Mouse (Mus musculus): ENCODE measurements at regions not wholly inside any gene's neighbourhood (a gene's known extent, or its start where the extent isn't known, plus 50 kb on each side); places are given as distances from the start of the nearest gene placed in this dataset.

DNA sequence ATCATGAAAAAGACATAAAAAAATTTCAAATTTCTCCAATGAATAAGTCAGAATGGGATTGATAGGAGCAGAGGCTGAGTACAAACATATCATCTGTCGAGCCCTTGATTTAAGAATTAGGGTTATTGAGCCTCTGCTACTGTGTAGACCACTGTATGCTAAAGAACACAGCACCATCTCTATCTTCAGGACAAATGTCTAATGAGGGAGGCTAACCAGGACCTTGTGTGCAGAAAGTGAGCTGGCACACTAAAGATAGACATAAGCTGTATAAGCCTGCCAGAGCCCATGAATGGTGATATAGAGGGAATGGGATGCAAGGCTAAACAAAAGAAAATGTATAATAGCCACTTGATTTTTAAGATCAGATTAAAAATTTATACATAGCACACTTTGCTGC, 502.2 kb upstream of the Luzp2 start:
- no peak for DNase-seq (ENCODE audit: low read depth, low spot score)

DNA sequence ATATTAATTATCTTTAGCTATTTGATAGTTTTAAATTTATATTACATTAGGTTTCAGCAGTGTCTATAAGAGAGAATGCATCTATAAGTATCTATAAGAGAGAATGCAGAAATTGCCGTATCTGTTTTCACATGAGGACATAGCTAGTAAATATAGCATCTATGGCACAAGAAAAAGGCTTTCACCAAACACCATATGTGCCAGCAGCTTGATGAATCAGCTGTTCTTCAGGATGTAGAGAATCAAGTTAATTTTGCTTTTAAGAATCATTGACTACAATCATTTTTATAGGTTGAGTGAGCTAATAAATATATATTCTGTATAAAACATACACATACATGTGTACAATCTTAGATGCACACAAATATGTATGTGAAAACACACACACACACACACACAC, 500.4 kb upstream of the Luzp2 start:
- peak; percentile 23 for DNase-seq (ENCODE audit: low read depth, low spot score)

DNA sequence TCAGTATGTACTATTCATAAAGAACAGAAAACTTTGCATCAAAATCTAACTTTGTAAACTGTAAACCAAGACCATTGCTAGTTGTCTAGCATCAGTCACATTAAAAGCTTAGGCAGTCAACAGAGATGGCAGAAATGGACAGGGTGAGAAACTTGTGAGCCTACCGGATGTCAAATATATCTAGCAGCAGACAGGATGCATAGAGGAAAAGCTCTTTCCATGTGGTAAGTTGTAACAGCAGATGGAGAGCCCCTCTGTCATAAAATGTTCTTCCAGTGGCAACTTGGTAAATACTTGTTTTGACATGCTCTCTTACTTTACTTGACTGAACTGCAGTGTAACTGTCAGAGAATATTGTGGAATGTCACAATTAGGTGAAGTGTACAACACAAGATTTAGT, 494.8 kb upstream of the Luzp2 start:
- DNase-seq (ENCODE audit: low read depth, low spot score), result no peak

All from telencephalon, adult 2 months (tissue).